Mouse (Mus musculus): ENCODE measurements around the gene Nnat.

DNA sequence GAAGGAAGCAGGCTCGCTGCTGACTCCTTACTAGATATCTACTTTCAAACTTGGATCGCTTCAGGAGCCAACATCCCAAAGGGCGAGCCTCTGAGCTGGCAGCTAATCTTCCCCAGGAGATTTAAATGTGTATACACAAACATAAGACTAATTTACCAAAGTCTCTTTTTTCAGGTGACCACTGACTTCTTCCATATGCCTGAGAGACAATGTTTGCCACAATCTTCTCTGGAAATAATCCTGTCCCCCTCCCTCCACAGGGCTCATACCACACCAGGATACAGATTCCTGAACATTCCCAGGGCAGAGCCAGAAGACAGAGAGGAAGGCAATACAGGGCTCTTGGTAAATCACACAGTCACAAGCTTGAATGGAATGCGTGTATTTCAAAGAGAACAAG is 4.8 kb downstream of the Nnat start:
- TF ChIP-seq POLR2A (IDR thresholded peaks at IDR 0.05; ENCODE audit: insufficient read depth, low read length) (no peak), CTCF (IDR thresholded peaks at IDR 0.05; ENCODE audit: low read depth, low read length) (no peak)

Data from ES-Bruce4 (cell line).